Mouse (Mus musculus) forebrain, postnatal 0 days (tissue): Measurements from ENCODE around the gene C2cd4b. TPM values are rescaled to one million over a fixed set of nuclear protein-coding genes. Genes with fewer than 3 reads are reported as not detected.
A peak's percentile ranks its signal among the peaks of the same experiment; 100 is the strongest.
"Not testable (repeated sequence)": the region's sequence is repeated elsewhere in the genome, so short reads cannot be mapped to it uniquely, and the experiment has no call there.

Experiments
- ATAC-seq: fragments of 200-750 bp; cut with Nextera tagmentation; 2 replicates; pipeline ENCODE4 v1.8.0; 2017; ENCODE audit warnings: mild to moderate bottlenecking, moderate library complexity
- DNase-seq: peaks from one replicate; pipeline ENCODE4 v3.0.0-alpha.2; 2015
- H3K27ac ChIP-seq: fragments of 300-500 bp; sonication (generic); 2 replicates; pipeline ENCODE4 v1.5.1; 2014; ENCODE audit warnings: low read depth, mild to moderate bottlenecking, antibody characterized with exemption, low read length, moderate library complexity, mixed read lengths
- H3K27me3 ChIP-seq: fragments of 300-500 bp; sonication (generic); 2 replicates; pipeline ENCODE4 v1.6.1; 2014; ENCODE audit warnings: mild to moderate bottlenecking, low read length, mixed read lengths; ENCODE audit not compliant: insufficient read depth
- H3K36me3 ChIP-seq: fragments of 300-500 bp; sonication (generic); 2 replicates; pipeline ENCODE4 v1.6.1; 2014; ENCODE audit warnings: mild to moderate bottlenecking, moderate library complexity; ENCODE audit not compliant: insufficient read depth
- H3K4me1 ChIP-seq: fragments of 300-500 bp; sonication (generic); 2 replicates; pipeline ENCODE4 v1.6.1; 2014; ENCODE audit warnings: antibody characterized with exemption; ENCODE audit not compliant: insufficient read depth
- H3K4me2 ChIP-seq: fragments of 300-500 bp; sonication (generic); 2 replicates; pipeline ENCODE4 v1.6.1; 2014; ENCODE audit warnings: low read depth, mild to moderate bottlenecking, moderate library complexity
- H3K4me3 ChIP-seq: fragments of 300-500 bp; sonication (generic); 2 replicates; pipeline ENCODE4 v1.5.1; 2014; ENCODE audit warnings: low read depth, low read length, mixed read lengths
- H3K9ac ChIP-seq: fragments of 300-500 bp; sonication (generic); 2 replicates; pipeline ENCODE4 v1.6.1; 2014; ENCODE audit warnings: mild to moderate bottlenecking
- H3K9me3 ChIP-seq: fragments of 300-500 bp; sonication (generic); 2 replicates; pipeline ENCODE4 v1.6.1; 2016; ENCODE audit warnings: low read length
- CTCF ChIP-seq: sonication (generic); IDR thresholded peaks from 2 replicates; pipeline ENCODE4 v1.5.1; 2016; ENCODE audit warnings: antibody characterized with exemption, control low read depth, low read depth
- WGBS: fragments of 180-500 bp; shearing (Covaris S2); extraction: QIAGEN DNeasy Blood & Tissue Kit; methylation state at CpG from one replicate; pipeline ENCODE4 v1.1.7; 2014; 5-methylcytosine and 5-hydroxymethylcytosine counted together
- polyA plus RNA-seq: library from polyadenylated mRNA; unstranded; fragments of >200 nt; fragmentation: Nextera tagmentation; extraction: Ambion mirVana; gene quantifications from 2 replicates; pipeline ENCODE4 v1.2.1, GENCODE M21; 2015
- total RNA-seq: library from RNA; depleted of rRNA; stranded (reverse); fragments of >200 nt; gene quantifications from 2 replicates; pipeline ENCODE4 v1.2.3, GENCODE M21; 2014

C2cd4b gene
- total and polyA plus RNA-seq, 2 experiments from 2014 or later: 1.00 to 2.4 TPM

GRCm38 (mm10) chr9:67759956-67760764 is 923 bp downstream of the C2cd4b start:
- not testable (repeated sequence) for H3K4me1 ChIP-seq, H3K9me3 ChIP-seq, H3K27me3 ChIP-seq, H3K36me3 ChIP-seq
- ATAC-seq: peak; percentile 92
- Histone ChIP-seq H3K4me2 (peak overlapping the region; percentile 83), H3K9ac (peak overlapping the region; percentile 71), H3K4me3 (peak overlapping the region; percentile 64), H3K27ac (peak overlapping the region; percentile 67)
- whole genome bisulfite sequencing: 3% methylated on average over 86 of the region's 114 CpGs
- DNase-seq: peak; percentile 83
- peak; percentile 57 for TF ChIP-seq CTCF

GRCm38 (mm10) chr9:67760991-67761390 is 1.8 kb downstream of the C2cd4b start:
- DNase-seq (no peak), ATAC-seq (no peak)
- Histone ChIP-seq H3K9ac (0 out of 2 replicates have a peak overlapping the region, but pooled peaks have one; percentile 71), H3K27me3 (peaks cover 5% of the 10 kb centered on the region), H3K36me3 (no peaks in the 10 kb centered on the region), H3K9me3 (no peaks in the 10 kb centered on the region), H3K4me1 (no peaks in the 10 kb centered on the region), H3K27ac (0 out of 2 replicates have a peak overlapping the region, but pooled peaks have one; percentile 67), H3K4me3 (peak overlapping the region; percentile 64), H3K4me2 (peak overlapping the region; percentile 83)
- WGBS: 63% methylated on average over 6 of the region's 6 CpGs
- no peak for TF ChIP-seq CTCF

GRCm38 (mm10) chr9:67763326-67763725 is 4.1 kb downstream of the C2cd4b start:
- no peaks in the 10 kb centered on the region for H3K4me1 ChIP-seq
- H3K9me3 ChIP-seq: no peaks in the 10 kb centered on the region
- no peak overlapping the region for H3K4me2 ChIP-seq
- WGBS: 79% methylated on average over 4 of the region's 4 CpGs
- DNase-seq (no peak), ATAC-seq (no peak)
- TF ChIP-seq CTCF: no peak
- H3K36me3 ChIP-seq: no peaks in the 10 kb centered on the region
- H3K4me3 ChIP-seq: no peak overlapping the region
- H3K27me3 ChIP-seq: peaks cover 5% of the 10 kb centered on the region
- no peak overlapping the region for H3K9ac ChIP-seq
- H3K27ac ChIP-seq: no peak overlapping the region

GRCm38 (mm10) chr9:67766405-67766804 is 7.2 kb downstream of the C2cd4b start:
- H3K27ac ChIP-seq: no peak overlapping the region
- no peak overlapping the region for H3K4me2 ChIP-seq
- DNase-seq: no peak
- H3K4me1 ChIP-seq: no peaks in the 10 kb centered on the region
- no peak overlapping the region for H3K4me3 ChIP-seq
- no peaks in the 10 kb centered on the region for H3K36me3 ChIP-seq
- ATAC-seq: no peak
- no peak for TF ChIP-seq CTCF
- no peak overlapping the region for H3K9ac ChIP-seq
- no peaks in the 10 kb centered on the region for H3K27me3 ChIP-seq
- no peaks in the 10 kb centered on the region for H3K9me3 ChIP-seq
- whole genome bisulfite sequencing: 87% methylated on average over 4 of the region's 4 CpGs

- Histone ChIP-seq H3K9me3 (no peaks in the 10 kb centered on the region), H3K4me1 (no peaks in the 10 kb centered on the region), H3K4me3 (no peak overlapping the region), H3K36me3 (no peaks in the 10 kb centered on the region), H3K27ac (no peak overlapping the region), H3K27me3 (no peaks in the 10 kb centered on the region), H3K4me2 (no peak overlapping the region), H3K9ac (no peak overlapping the region)
- TF ChIP-seq CTCF: no peak
- WGBS: 36% methylated on average over 3 of the region's 3 CpGs
- no peak for ATAC-seq
- DNase-seq: no peak
These were observed 7.7 kb downstream of the C2cd4b start for GRCm38 (mm10) chr9:67766948-67767347.

GRCm38 (mm10) chr9:67768843-67769242 is 9.6 kb downstream of the C2cd4b start:
- Histone ChIP-seq H3K9ac (no peak overlapping the region), H3K4me2 (no peak overlapping the region), H3K27me3 (no peaks in the 10 kb centered on the region), H3K27ac (no peak overlapping the region), H3K36me3 (no peaks in the 10 kb centered on the region), H3K4me3 (no peak overlapping the region), H3K9me3 (no peaks in the 10 kb centered on the region), H3K4me1 (no peaks in the 10 kb centered on the region)
- DNase-seq (no peak), ATAC-seq (no peak)
- 72% methylated on average over 4 of the region's 4 CpGs for WGBS
- TF ChIP-seq CTCF: no peak

GRCm38 (mm10) chr9:67769401-67769800 is 10.2 kb downstream of the C2cd4b start:
- 80% methylated on average over 1 of the region's 1 CpGs for WGBS
- no peak for ATAC-seq
- H3K4me2 ChIP-seq: no peak overlapping the region

More at GRCm38 (mm10) chr9:67769401-67769800, 10.2 kb downstream of the C2cd4b start:
- Histone ChIP-seq H3K36me3 (no peaks in the 10 kb centered on the region), H3K4me3 (no peak overlapping the region), H3K4me1 (no peaks in the 10 kb centered on the region), H3K9me3 (no peaks in the 10 kb centered on the region), H3K9ac (no peak overlapping the region), H3K27ac (no peak overlapping the region), H3K27me3 (no peaks in the 10 kb centered on the region)
- no peak for DNase-seq
- no peak for TF ChIP-seq CTCF
